Mouse (Mus musculus): ENCODE measurements around the gene Stx19. TPM values are rescaled to one million over a fixed set of nuclear protein-coding genes. Genes with fewer than 3 reads are reported as not detected.

Gene Stx19
- polyA plus RNA-seq, 1 experiment from 2014 or later, result 0.31 TPM

Small RNA genes lying within 50 kb of the gene (microRNA-seq; reads per million reads assigned to microRNA genes)
- not detected for gene Gm25986

Other genes with a start within 250 kb of the Stx19 start
- gene Nsun3, start 27.9 kb upstream of the Stx19 start, polyA plus RNA-seq (2015; fragmentation: Nextera tagmentation; extraction: Ambion mirVana), result 5.2 and 5.9 TPM in 2 replicates
- gene Arl13b, start 32.4 kb downstream of the Stx19 start, polyA plus RNA-seq (2015; fragmentation: Nextera tagmentation; extraction: Ambion mirVana), result 10.8 and 11.8 TPM in 2 replicates
- gene Pros1, start 39.6 kb downstream of the Stx19 start, polyA plus RNA-seq (2015; fragmentation: Nextera tagmentation; extraction: Ambion mirVana), result 18.2 and 22.7 TPM in 2 replicates

All from heart, embryonic 15.5 days (tissue).